Mouse (Mus musculus): ENCODE measurements around the gene Hadha.

- no peak for TF ChIP-seq CTCF (IDR thresholded peaks at IDR 0.05; ENCODE audit: borderline replicate concordance, insufficient read depth, low read depth, low read length)
- TF ChIP-seq POLR2A (IDR thresholded peaks at IDR 0.05; ENCODE audit: borderline replicate concordance, insufficient read depth, low read length) = no peak
Observed at GRCm38 (mm10) chr5:30170303-30170940, 15.5 kb upstream of the Hadha start.
